Mouse (Mus musculus): ENCODE data around the gene Dock2. TPM values are rescaled to one million over a fixed set of nuclear protein-coding genes. Genes with fewer than 3 reads are reported as not detected.

Dock2 gene
- total and polyA plus RNA-seq, 3 experiments = 60.9 to 101 (median 77.9) TPM

- Histone ChIP-seq H3K27me3 (ENCODE audit: control insufficient read depth in 1 of 2, insufficient read depth in 2 of 2, low read length in 2 of 2) (no peaks in the 10 kb centered on the region), H3K9ac (ENCODE audit: control insufficient read depth, low read depth, low read length, poor library complexity, severe bottlenecking) (no peak overlapping the region), H3K36me3 (ENCODE audit: control insufficient read depth in 1 of 2, insufficient read depth in 2 of 2, low read length in 2 of 2) (peaks cover 22 to 42% of the 10 kb centered on the region in 2 experiments), H3K79me2 (ENCODE audit: control insufficient read depth, insufficient read depth, low read length, poor library complexity) (peaks cover 33% of the 10 kb centered on the region), H3K9me3 (replicated peaks; ENCODE audit: insufficient read depth, low read length) (no peaks in the 10 kb centered on the region), H3K27ac (ENCODE audit: control insufficient read depth, low read depth, low read length) (peak overlapping the region; percentile 16; the same call in 1 of the 2 replicates), H3K4me1 (ENCODE audit: control insufficient read depth in 1 of 2, insufficient read depth in 2 of 2, low read length in 2 of 2) (peaks cover 25 to 30% of the 10 kb centered on the region in 2 experiments), H3K4me3 (ENCODE audit: control insufficient read depth in 1 of 2, insufficient read depth in 1 of 2, low read depth in 2 of 2, low read length in 2 of 2) (no peak overlapping the region)
- peak; percentile 53 for DNase-seq (ENCODE audit: low read depth, low spot score)
- no peak for TF ChIP-seq SIN3A (IDR thresholded peaks at IDR 0.05; ENCODE audit: low read length)
- peak; percentile 34; the same call in 1 of the 2 replicates for TF ChIP-seq ETS1 (IDR thresholded peaks at IDR 0.05; ENCODE audit: low read depth, low read length)
- no peak for TF ChIP-seq BHLHE40 (IDR thresholded peaks at IDR 0.05; ENCODE audit: borderline replicate concordance, low read depth, low read length)
- TF ChIP-seq ZC3H11A (IDR thresholded peaks at IDR 0.05; ENCODE audit: low read depth, low read length) = no peak
- no peak for TF ChIP-seq MYC (IDR thresholded peaks at IDR 0.05; ENCODE audit: low read depth, low read length)
- peak; percentile 44 for TF ChIP-seq GATA1 (IDR thresholded peaks at IDR 0.05; ENCODE audit: low read depth, low read length)
- peak in 1 of 2 experiments; percentile 26; a peak in 1 of 4 replicates for TF ChIP-seq EP300 (IDR thresholded peaks at IDR 0.05; ENCODE audit: low read depth in 1 of 2, low read length in 2 of 2)
- TF ChIP-seq ELF1 (IDR thresholded peaks at IDR 0.05; ENCODE audit: low read depth, low read length) = no peak
- no peak for TF ChIP-seq RAD21 (IDR thresholded peaks at IDR 0.05; ENCODE audit: low read depth, low read length)
- no peak for TF ChIP-seq GABPA (IDR thresholded peaks at IDR 0.05; ENCODE audit: low read depth, low read length)
- TF ChIP-seq CHD2 (IDR thresholded peaks at IDR 0.05; ENCODE audit: low read length) = no peak
- no peak for TF ChIP-seq MXI1 (IDR thresholded peaks at IDR 0.05; ENCODE audit: low read depth, low read length)
- TF ChIP-seq JUND (IDR thresholded peaks at IDR 0.05; ENCODE audit: low read depth, low read length) = no peak
- no peak for TF ChIP-seq ZKSCAN1 (IDR thresholded peaks at IDR 0.05; ENCODE audit: low read depth, low read length)
- TF ChIP-seq USF1 (IDR thresholded peaks at IDR 0.05; ENCODE audit: low read depth, low read length) = no peak
- no peak for TF ChIP-seq E2F4 (IDR thresholded peaks at IDR 0.05; ENCODE audit: borderline replicate concordance, low read depth, low read length)
These were observed 42.6 kb downstream of the Dock2 start for GRCm38 (mm10) chr11:34741081-34741480.

DNA sequence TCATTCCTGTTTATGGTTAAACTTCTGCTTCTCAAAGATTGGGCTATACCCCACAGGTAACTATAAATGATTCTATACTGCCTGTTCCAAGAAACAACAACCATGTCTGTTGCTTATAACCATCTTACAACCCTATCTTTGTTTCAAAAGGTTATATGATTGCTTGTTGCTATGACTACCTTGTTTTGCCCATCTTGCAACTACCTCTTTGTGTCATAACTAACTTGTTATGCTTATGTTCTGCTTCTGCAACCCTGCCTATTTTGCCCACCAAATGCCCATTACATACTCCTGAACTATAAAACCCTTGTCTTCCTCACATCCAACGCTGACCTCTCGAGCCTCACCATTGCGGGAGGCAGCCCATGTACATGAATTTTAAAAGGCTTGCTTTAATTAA, 43.9 kb downstream of the Dock2 start:
- TF ChIP-seq POLR2AphosphoS5 (IDR thresholded peaks at IDR 0.05; ENCODE audit: borderline replicate concordance, low read depth, low read length) (no peak), TCF12 (IDR thresholded peaks at IDR 0.05; ENCODE audit: low read depth, low read length) (no peak), MXI1 (IDR thresholded peaks at IDR 0.05; ENCODE audit: low read depth, low read length) (no peak), E2F4 (IDR thresholded peaks at IDR 0.05; ENCODE audit: borderline replicate concordance, low read depth, low read length) (no peak), ELF1 (IDR thresholded peaks at IDR 0.05; ENCODE audit: low read depth, low read length) (no peak), GATA1 (IDR thresholded peaks at IDR 0.05; ENCODE audit: low read depth, low read length) (no peak), TAL1 (IDR thresholded peaks at IDR 0.05; ENCODE audit: low read length) (no peak), CTCF (IDR thresholded peaks at IDR 0.05 in 2 of 3, conservative IDR thresholded peaks at IDR 0.05 in 1 of 3; ENCODE audit: control insufficient read depth in 1 of 3, insufficient read depth in 1 of 3, low read depth in 2 of 3, low read length in 3 of 3, poor library complexity in 1 of 3, severe bottlenecking in 1 of 3) (no peak), USF2 (IDR thresholded peaks at IDR 0.05; ENCODE audit: borderline replicate concordance in 1 of 2, insufficient read depth in 1 of 2, low read depth in 1 of 2, low read length in 2 of 2) (no peak), USF1 (IDR thresholded peaks at IDR 0.05; ENCODE audit: low read depth, low read length) (no peak), TBP (IDR thresholded peaks at IDR 0.05; ENCODE audit: low read depth, low read length) (no peak), RAD21 (IDR thresholded peaks at IDR 0.05; ENCODE audit: low read depth, low read length) (no peak), NELFE (IDR thresholded peaks at IDR 0.05; ENCODE audit: low read depth, low read length) (no peak), ZKSCAN1 (IDR thresholded peaks at IDR 0.05; ENCODE audit: low read depth, low read length) (no peak)
- no peak for DNase-seq (ENCODE audit: low read depth, low spot score)
- Histone ChIP-seq H3K36me3 (ENCODE audit: control insufficient read depth in 1 of 2, insufficient read depth in 2 of 2, low read length in 2 of 2) (peaks cover 28 to 48% of the 10 kb centered on the region in 2 experiments), H3K79me2 (ENCODE audit: control insufficient read depth, insufficient read depth, low read length, poor library complexity) (peaks cover 41% of the 10 kb centered on the region), H3K27ac (ENCODE audit: control insufficient read depth, low read depth, low read length) (no peak overlapping the region), H3K9ac (ENCODE audit: control insufficient read depth, low read depth, low read length, poor library complexity, severe bottlenecking) (no peak overlapping the region), H3K27me3 (ENCODE audit: control insufficient read depth in 1 of 2, insufficient read depth in 2 of 2, low read length in 2 of 2) (no peaks in the 10 kb centered on the region), H3K9me3 (replicated peaks; ENCODE audit: insufficient read depth, low read length) (no peaks in the 10 kb centered on the region), H3K4me3 (ENCODE audit: control insufficient read depth in 1 of 2, insufficient read depth in 1 of 2, low read depth in 2 of 2, low read length in 2 of 2) (no peak overlapping the region), H3K4me1 (ENCODE audit: control insufficient read depth in 1 of 2, insufficient read depth in 2 of 2, low read length in 2 of 2) (peaks cover 25 to 36% of the 10 kb centered on the region in 2 experiments)

All from MEL (cell line).